Mouse (Mus musculus) large intestine, adult 2 months (tissue): Measurements from ENCODE around the gene Mrps27. TPM values are rescaled to one million over a fixed set of nuclear protein-coding genes. Genes with fewer than 3 reads are reported as not detected.

Experiments
- DNase-seq: peaks from one replicate; pipeline ENCODE4 v3.0.0-alpha.2; 2012; ENCODE audit warnings: low read depth, low spot score
- WGBS: fragments of 180-500 bp; shearing (Covaris S2); methylation state at CpG from one replicate; pipeline ENCODE4 v1.1.7; 2018; 5-methylcytosine and 5-hydroxymethylcytosine counted together
- polyA plus RNA-seq: library from polyadenylated mRNA; depleted of rRNA; stranded (reverse); fragments of >200 nt; gene quantifications from 2 replicates; pipeline ENCODE4 v1.2.3, GENCODE M21; 2012

Gene Mrps27
- polyA plus RNA-seq, 1 experiment = 18.2 TPM

- WGBS = 85% methylated on average over 13 of the region's 13 CpGs
- no peak for DNase-seq
Observed at GRCm38 (mm10) chr13:99423581-99423980, 79.0 kb downstream of the Mrps27 start.

- 91% methylated on average over 29 of the region's 29 CpGs for WGBS
- no peak for DNase-seq
Observed at GRCm38 (mm10) chr13:99433068-99434008, 88.8 kb downstream of the Mrps27 start.

GRCm38 (mm10) chr13:99434494-99434893 is 89.9 kb downstream of the Mrps27 start:
- WGBS = 95% methylated on average over 9 of the region's 9 CpGs
- DNase-seq = no peak

GRCm38 (mm10) chr13:99437051-99437450 is 92.5 kb downstream of the Mrps27 start:
- no peak for DNase-seq

- no peak for DNase-seq
- 80% methylated on average over 5 of the region's 5 CpGs for WGBS
Observed at GRCm38 (mm10) chr13:99439357-99439756, 94.8 kb downstream of the Mrps27 start.

- 89% methylated on average over 2 of the region's 2 CpGs for WGBS
- no peak for DNase-seq
Observed at GRCm38 (mm10) chr13:99440228-99440627, 95.6 kb downstream of the Mrps27 start.

GRCm38 (mm10) chr13:99441700-99442433 is 97.3 kb downstream of the Mrps27 start:
- 73% methylated on average over 18 of the region's 18 CpGs for WGBS

GRCm38 (mm10) chr13:99442434-99443249 is 98.1 kb downstream of the Mrps27 start:
- no peak for DNase-seq
- WGBS = 83% methylated on average over 12 of the region's 12 CpGs

More at GRCm38 (mm10) chr13:99441700-99442433, 97.3 kb downstream of the Mrps27 start:
- DNase-seq = no peak

- WGBS = 81% methylated on average over 7 of the region's 7 CpGs
- no peak for DNase-seq
Observed at GRCm38 (mm10) chr13:99443484-99444175, 99.0 kb downstream of the Mrps27 start.

- 36% methylated on average over 10 of the region's 10 CpGs for WGBS
- no peak for DNase-seq
Observed at GRCm38 (mm10) chr13:99444431-99444871, 99.9 kb downstream of the Mrps27 start.

- no peak for DNase-seq
- 4% methylated on average over 6 of the region's 6 CpGs for WGBS
Observed at GRCm38 (mm10) chr13:99444880-99445279, 100.3 kb downstream of the Mrps27 start.

- 74% methylated on average over 7 of the region's 7 CpGs for WGBS
- no peak for DNase-seq
Observed at GRCm38 (mm10) chr13:99447002-99447401, 102.4 kb downstream of the Mrps27 start.

GRCm38 (mm10) chr13:99447403-99448199 is 103.0 kb downstream of the Mrps27 start:
- WGBS = 63% methylated on average over 11 of the region's 11 CpGs
- no peak for DNase-seq

GRCm38 (mm10) chr13:99448278-99448677 is 103.7 kb downstream of the Mrps27 start:
- no peak for DNase-seq
- WGBS = 79% methylated on average over 4 of the region's 4 CpGs

GRCm38 (mm10) chr13:99449547-99449946 is 105.0 kb downstream of the Mrps27 start:
- DNase-seq = no peak
- WGBS = 80% methylated on average over 4 of the region's 4 CpGs

- 73% methylated on average over 7 of the region's 7 CpGs for WGBS
- DNase-seq = no peak
Observed at GRCm38 (mm10) chr13:99450766-99451165, 106.2 kb downstream of the Mrps27 start.

- WGBS = 81% methylated on average over 5 of the region's 5 CpGs
- DNase-seq = no peak
Observed at GRCm38 (mm10) chr13:99451276-99451675, 106.7 kb downstream of the Mrps27 start.

GRCm38 (mm10) chr13:99452444-99452843 is 107.9 kb downstream of the Mrps27 start:
- no peak for DNase-seq
- 81% methylated on average over 3 of the region's 3 CpGs for WGBS
